Comparison of ENCODE assay signal across 9 mouse cellular contexts in genomic region chr2:154593025-154593424, GRCm38 (mm10). TPM values are rescaled to one million over a fixed set of nuclear protein-coding genes. Genes with fewer than 3 reads are reported as not detected.
DNase-seq lines count a peak whose midpoint lies in the region; ATAC-seq and TF ChIP-seq lines count a peak whose summit lies in the region.
"Had no signal": no experiment of that assay in that cellular context is flagged by ENCODE, and none has a peak within 500 bp of the region (broad histone marks: within the 10 kb centered on the region; RNA-seq: fewer than 3 reads in every experiment).

No protein-coding gene starts in this region.

- H3K36me3 ChIP-seq in intestine, postnatal 0 days (ENCODE audit: control insufficient read depth, insufficient read depth): peaks cover 50% of the 10 kb centered on the region
- H3K36me3 ChIP-seq in intestine, embryonic 16.5 days (ENCODE audit: control insufficient read depth, insufficient read depth, low read length): no peaks in the 10 kb centered on the region
- H3K36me3 ChIP-seq in ES-Bruce4 (ENCODE audit: control insufficient read depth, insufficient read depth, low read length, poor library complexity, severe bottlenecking): no peaks in the 10 kb centered on the region
- H3K36me3 ChIP-seq: midbrain, embryonic 12.5 days had no signal

- no peak for TF ChIP-seq POLR2A in ES-Bruce4 (IDR thresholded peaks at IDR 0.05; ENCODE audit: insufficient read depth, low read length)

- no peak overlapping the region for H3K4me2 ChIP-seq in intestine, postnatal 0 days (replicated peaks; ENCODE audit: low read depth)
- no peak overlapping the region for H3K4me2 ChIP-seq in intestine, embryonic 16.5 days (ENCODE audit: low read depth, low read length)
- H3K4me2 ChIP-seq: midbrain, embryonic 12.5 days had no signal

- WGBS in intestine, postnatal 0 days: 69% methylated on average over 3 of the region's 3 CpGs
- 71% methylated on average over 3 of the region's 3 CpGs for WGBS in intestine, embryonic 16.5 days

- H3K4me3 ChIP-seq in intestine, postnatal 0 days (ENCODE audit: low read depth, low read length): no peak overlapping the region
- H3K4me3 ChIP-seq in intestine, embryonic 16.5 days (ENCODE audit: low read length): no peak overlapping the region
- H3K4me3 ChIP-seq in ES-Bruce4 (ENCODE audit: low read depth, low read length): no peak overlapping the region
- H3K4me3 ChIP-seq: midbrain, embryonic 12.5 days had no signal

- H3K27ac ChIP-seq in intestine, postnatal 0 days (ENCODE audit: low read depth, low read length): no peak overlapping the region
- no peak overlapping the region for H3K27ac ChIP-seq in intestine, embryonic 16.5 days (ENCODE audit: low read length)
- H3K27ac ChIP-seq in ES-Bruce4 (ENCODE audit: insufficient read depth, low read length): no peak overlapping the region
- H3K27ac ChIP-seq: midbrain, embryonic 12.5 days had no signal

- no peaks in the 10 kb centered on the region for H3K4me1 ChIP-seq in intestine, postnatal 0 days (replicated peaks; ENCODE audit: control insufficient read depth, insufficient read depth, low read length)
- H3K4me1 ChIP-seq in intestine, embryonic 16.5 days (ENCODE audit: control insufficient read depth, insufficient read depth, low read length): no peaks in the 10 kb centered on the region
- no peaks in the 10 kb centered on the region for H3K4me1 ChIP-seq in ES-Bruce4 (ENCODE audit: control insufficient read depth, insufficient read depth, low read length)
- H3K4me1 ChIP-seq: midbrain, embryonic 12.5 days had no signal

- TF ChIP-seq CTCF in intestine, postnatal 0 days (IDR thresholded peaks at IDR 0.05; ENCODE audit: low read depth): peak; percentile 80
- peak; percentile 65 for TF ChIP-seq CTCF in ES-Bruce4 (IDR thresholded peaks at IDR 0.05; ENCODE audit: low read depth, low read length)

- DNase-seq in brain, adult 2 months (ENCODE audit: low read depth, low spot score): peak; percentile 51
- peak; percentile 70 for DNase-seq in lung, postnatal 10 days
- no peak for DNase-seq in right cerebral cortex, postnatal 10 days (ENCODE audit: low spot score in 2 of 2)
- no peak for DNase-seq in right cerebral cortex, postnatal 25 days

- H3K27me3 ChIP-seq in intestine, postnatal 0 days (replicated peaks; ENCODE audit: control insufficient read depth, insufficient read depth, low read length): no peaks in the 10 kb centered on the region
- H3K27me3 ChIP-seq in intestine, embryonic 16.5 days (replicated peaks; ENCODE audit: control insufficient read depth, insufficient read depth, low read length): no peaks in the 10 kb centered on the region
- H3K27me3 ChIP-seq in ES-Bruce4 (ENCODE audit: control insufficient read depth, insufficient read depth, low read length, poor library complexity, severe bottlenecking): no peaks in the 10 kb centered on the region
- H3K27me3 ChIP-seq: midbrain, embryonic 12.5 days had no signal

- no peaks in the 10 kb centered on the region for H3K9me3 ChIP-seq in intestine, postnatal 0 days (ENCODE audit: control insufficient read depth)
- no peaks in the 10 kb centered on the region for H3K9me3 ChIP-seq in intestine, embryonic 16.5 days (ENCODE audit: control insufficient read depth, low read length)
- H3K9me3 ChIP-seq in ES-Bruce4 (replicated peaks; ENCODE audit: control insufficient read depth, insufficient read depth, low read length, poor library complexity, severe bottlenecking): no peaks in the 10 kb centered on the region
- H3K9me3 ChIP-seq: midbrain, embryonic 12.5 days had no signal

- 0 out of 2 replicates have a peak, but pooled peaks have one; percentile 31 for ATAC-seq in intestine, postnatal 0 days
- no peak for ATAC-seq in intestine, embryonic 16.5 days
- no peak for ATAC-seq in frontal cortex, adult (ENCODE audit: low TSS enrichment)

- H3K9ac ChIP-seq in intestine, postnatal 0 days (ENCODE audit: low read depth, low read length): no peak overlapping the region
- no peak overlapping the region for H3K9ac ChIP-seq in intestine, embryonic 16.5 days (ENCODE audit: low read depth, low read length)
- H3K9ac ChIP-seq in ES-Bruce4 (ENCODE audit: low read depth, poor library complexity, severe bottlenecking): no peak overlapping the region
- H3K9ac ChIP-seq: midbrain, embryonic 12.5 days had no signal

- TF ChIP-seq EP300 in ES-Bruce4 (IDR thresholded peaks at IDR 0.05; ENCODE audit: insufficient read depth, low read depth, low read length): no peak

RNA-seq across cellular contexts. Expression of gene Pxmp4, which starts 10.5 kb away (rescaled TPM):
- 62.5 and 66.6 TPM in 2 replicates for polyA plus RNA-seq in intestine, postnatal 0 days (2015; fragmentation: Nextera tagmentation; extraction: Ambion mirVana)
- 41.2 and 41.9 TPM in 2 replicates for polyA plus RNA-seq in intestine, embryonic 16.5 days (2015; fragmentation: Nextera tagmentation; extraction: Ambion mirVana)
- polyA plus RNA-seq in ES-Bruce4 (2011; ENCODE audit: insufficient read depth, insufficient read length, low read depth, missing spikeins): 8.3 and 9.5 TPM in 2 replicates

RNA-seq across cellular contexts. Expression of gene Zfp341, which starts 20.1 kb away (rescaled TPM):
- 0.17 and 0.44 TPM in 2 replicates for polyA plus RNA-seq in intestine, postnatal 0 days (2015; fragmentation: Nextera tagmentation; extraction: Ambion mirVana)
- 0.53 and 0.55 TPM in 2 replicates for polyA plus RNA-seq in intestine, embryonic 16.5 days (2015; fragmentation: Nextera tagmentation; extraction: Ambion mirVana)
- 3.8 and 5.0 TPM in 2 replicates for polyA plus RNA-seq in ES-Bruce4 (2011; ENCODE audit: insufficient read depth, insufficient read length, low read depth, missing spikeins)

RNA-seq across cellular contexts. Expression of gene 4930519P11Rik, which starts 20.2 kb away (rescaled TPM):
- polyA plus RNA-seq in intestine, postnatal 0 days (2015; fragmentation: Nextera tagmentation; extraction: Ambion mirVana): 0.26 TPM in 1 of 2 replicates, not detected in the other
- polyA plus RNA-seq in intestine, embryonic 16.5 days (2015; fragmentation: Nextera tagmentation; extraction: Ambion mirVana): not detected in 2 replicates
- not detected in 2 replicates for polyA plus RNA-seq in ES-Bruce4 (2011; ENCODE audit: insufficient read depth, insufficient read length, low read depth, missing spikeins)

RNA-seq across cellular contexts. Expression of gene E2f1, which starts 23.3 kb away (rescaled TPM):
- 5.5 and 5.9 TPM in 2 replicates for polyA plus RNA-seq in intestine, postnatal 0 days (2015; fragmentation: Nextera tagmentation; extraction: Ambion mirVana)
- polyA plus RNA-seq in intestine, embryonic 16.5 days (2015; fragmentation: Nextera tagmentation; extraction: Ambion mirVana): 5.8 and 9.5 TPM in 2 replicates
- polyA plus RNA-seq in ES-Bruce4 (2011; ENCODE audit: insufficient read depth, insufficient read length, low read depth, missing spikeins): 27.0 and 28.0 TPM in 2 replicates

RNA-seq across cellular contexts. Expression of gene Necab3, which starts 34.3 kb away (rescaled TPM):
- 0.29 and 0.58 TPM in 2 replicates for polyA plus RNA-seq in intestine, postnatal 0 days (2015; fragmentation: Nextera tagmentation; extraction: Ambion mirVana)
- polyA plus RNA-seq in intestine, embryonic 16.5 days (2015; fragmentation: Nextera tagmentation; extraction: Ambion mirVana): 1.4 and 1.6 TPM in 2 replicates
- 4.0 and 5.1 TPM in 2 replicates for polyA plus RNA-seq in ES-Bruce4 (2011; ENCODE audit: insufficient read depth, insufficient read length, low read depth, missing spikeins)

Comparison
In these comparisons a context has a peak if more than half of its experiments do, and no peak if none do; other contexts are left out.
1. DNase-seq: peak in brain, adult 2 months (single experiment) and lung, postnatal 10 days (single experiment); none in right cerebral cortex, postnatal 10 days (0 of 2) and right cerebral cortex, postnatal 25 days (single experiment).